Mouse (Mus musculus) activated CD4-positive, CD25-positive, alpha-beta regulatory T cell (primary cell): ENCODE measurements around the gene Cd53. TPM values are rescaled to one million over a fixed set of nuclear protein-coding genes. Genes with fewer than 3 reads are reported as not detected.

Experiments used
- polyA plus RNA-seq, 2 experiments: library from polyadenylated mRNA; unstranded; fragments of 100-300 nt; shearing (Covaris generic); gene quantifications; one replicate each; pipeline ENCODE4 v1.2.1; 2017

Gene Cd53
- 1,000 to 10,000 TPM in 1 of 2 experiments, 100 to 1,000 TPM in 1; 844 to 1,105 TPM for polyA plus RNA-seq

DNA sequence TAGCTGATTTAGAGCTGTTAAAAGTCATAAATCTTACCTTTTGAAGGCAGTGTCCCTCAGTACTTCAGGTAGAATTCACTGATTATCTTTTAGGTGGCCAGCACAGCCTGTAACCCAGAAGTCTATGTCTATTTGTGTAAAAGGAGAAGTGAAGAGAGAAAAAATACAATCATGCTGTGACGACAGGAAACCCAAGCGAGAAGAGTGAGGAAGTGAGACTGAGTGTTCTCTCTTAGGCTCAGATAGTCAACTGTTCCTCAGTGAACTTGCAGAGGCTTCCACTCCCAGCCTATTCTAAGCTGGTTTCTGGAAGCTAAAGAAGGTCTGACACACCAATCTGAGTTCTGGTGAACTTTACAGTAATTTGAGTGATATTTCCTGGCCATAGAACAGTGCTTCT, at the start of gene Cd53:
Gene Cd53, minus strand, starts transcription at position 220 of the 400 bp plus-strand sequence.

DNA sequence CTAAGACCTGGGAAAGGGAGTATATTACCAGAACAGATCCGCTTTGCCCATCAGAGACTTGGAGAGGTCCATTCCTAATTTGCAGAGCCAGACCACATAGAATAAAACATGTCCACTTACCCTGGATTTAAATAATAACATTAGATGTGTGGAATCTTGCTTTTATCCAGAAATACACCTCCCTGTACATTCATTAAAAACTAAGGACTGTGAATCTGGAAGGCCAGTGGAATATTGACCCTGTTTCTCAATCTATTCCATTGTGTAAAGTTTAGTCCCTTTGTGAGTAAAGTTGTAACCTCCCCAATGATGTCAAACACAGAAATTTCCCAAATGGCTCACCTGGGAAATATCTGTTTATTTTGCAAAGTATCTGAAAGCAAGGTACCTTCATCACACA, 36.2 kb upstream of the Cd53 start, which contains the start of gene Olfr266:
Gene Olfr266, minus strand, starts transcription at position 101 of the 400 bp plus-strand sequence.

Other genes starting within 250 kb of the Cd53 start
- 10 to 100 TPM; 39.8 to 58.4 TPM for gene Dram2, start 242.4 kb downstream of the Cd53 start, polyA plus RNA-seq
- 10 to 100 TPM; 84.2 to 89.0 TPM for gene Cept1, start 242.3 kb downstream of the Cd53 start, polyA plus RNA-seq
- gene Lrif1, start 105.2 kb downstream of the Cd53 start, polyA plus RNA-seq: 10 to 100 TPM; 38.3 to 52.0 TPM
- under 1 TPM in 1 of 2 experiments, not detected in 1; 0.45 TPM for gene Olfr266, start 36.1 kb upstream of the Cd53 start, polyA plus RNA-seq
- gene Kcna3, start 246.0 kb upstream of the Cd53 start, polyA plus RNA-seq: 100 to 1,000 TPM in 1 of 2 experiments, 10 to 100 TPM in 1; 44.9 to 133 TPM